Mouse (Mus musculus): ENCODE data around the gene Zcchc14.

The Zcchc14 gene

GRCm38 (mm10) chr8:121551065-121551985 is 101.4 kb downstream of the Zcchc14 start:
- DNase-seq (ENCODE audit: low spot score in 2 of 2), result no peak

GRCm38 (mm10) chr8:121550056-121550455 is 102.6 kb downstream of the Zcchc14 start:
- DNase-seq (ENCODE audit: low spot score in 2 of 2), result no peak
